Mouse (Mus musculus) ovary, postnatal 10 days (tissue): ENCODE data around the gene Drosha.
"Not testable (repeated sequence)": the region's sequence is repeated elsewhere in the genome, so short reads cannot be mapped to it uniquely, and the experiment has no call there.

Experiments
- DNase-seq: peaks from one replicate; pipeline ENCODE4 v3.0.0; 2022; ENCODE audit warnings: low spot score

The Drosha gene

GRCm38 (mm10) chr15:12937326-12937725 lies 112.7 kb downstream of the Drosha start:
- DNase-seq = not testable (repeated sequence)

GRCm38 (mm10) chr15:12941106-12941505 lies 116.5 kb downstream of the Drosha start:
- no peak for DNase-seq

DNA sequence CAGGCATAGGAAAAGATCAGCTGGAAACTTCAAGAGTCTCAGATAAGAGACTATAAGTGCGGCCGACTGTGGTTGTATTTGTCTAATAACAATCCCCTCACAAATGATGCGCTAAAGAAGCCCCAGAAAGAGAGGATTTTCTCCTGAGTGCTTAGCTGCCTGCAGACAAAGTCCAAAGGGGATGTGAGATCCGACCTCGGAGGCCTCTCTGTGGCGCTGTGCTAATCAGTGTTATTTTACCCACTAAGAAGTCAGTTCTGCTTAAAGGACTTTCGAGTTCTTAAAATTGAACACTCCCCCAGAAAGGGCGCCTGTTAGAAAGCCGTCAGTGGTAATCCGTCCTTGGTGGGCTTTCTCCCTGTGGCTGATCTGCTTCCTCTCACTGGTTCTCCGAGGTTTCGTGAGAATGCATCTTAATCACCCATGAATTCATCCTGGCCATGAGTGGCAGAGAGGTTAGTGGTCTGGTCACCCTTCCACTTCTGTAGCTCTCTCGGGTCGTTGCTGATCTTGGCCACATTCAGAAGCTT lies 117.1 kb downstream of the Drosha start:
- DNase-seq = no peak

DNA sequence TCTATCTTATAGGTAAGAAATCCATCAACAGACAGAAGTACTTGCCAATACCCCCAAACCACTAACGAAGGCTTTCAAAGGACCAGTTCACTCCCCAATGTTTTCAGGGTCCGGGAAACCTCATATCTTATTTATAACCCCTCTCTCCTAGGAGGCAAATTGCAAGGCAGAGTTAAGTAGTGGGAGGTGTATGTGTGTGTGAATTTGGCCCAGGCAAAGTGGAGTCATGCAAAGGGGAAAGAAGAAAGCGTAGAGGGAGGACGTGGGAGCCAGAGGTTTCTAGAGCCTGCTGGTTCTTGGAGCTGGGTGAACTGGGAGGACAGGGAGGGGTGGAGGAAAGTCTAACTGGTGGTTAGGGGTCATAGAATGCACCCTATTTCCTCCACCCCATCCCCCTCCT lies 117.8 kb downstream of the Drosha start:
- DNase-seq = no peak

- no peak for DNase-seq
Measured at GRCm38 (mm10) chr15:12958051-12958450, 133.4 kb downstream of the Drosha start.

DNA sequence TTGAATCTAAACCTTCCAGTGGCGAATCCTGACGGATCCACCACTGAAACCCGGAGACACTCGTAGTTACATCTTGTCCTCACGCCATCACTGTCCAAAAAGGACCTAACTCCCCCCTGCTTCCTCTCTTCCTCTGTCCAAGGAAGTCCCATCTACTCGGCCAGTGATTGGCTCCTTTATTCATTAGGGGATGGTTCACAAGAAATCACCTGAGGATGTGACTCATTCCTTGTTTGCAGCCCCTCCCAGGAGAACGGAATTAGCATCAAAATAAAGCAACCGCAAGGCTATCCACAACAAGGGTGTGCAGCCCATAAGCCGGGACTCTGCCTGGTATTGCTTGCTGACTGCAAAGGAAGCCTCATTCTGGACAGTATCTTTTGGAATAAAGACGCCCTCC lies 137.6 kb downstream of the Drosha start:
- no peak for DNase-seq

DNA sequence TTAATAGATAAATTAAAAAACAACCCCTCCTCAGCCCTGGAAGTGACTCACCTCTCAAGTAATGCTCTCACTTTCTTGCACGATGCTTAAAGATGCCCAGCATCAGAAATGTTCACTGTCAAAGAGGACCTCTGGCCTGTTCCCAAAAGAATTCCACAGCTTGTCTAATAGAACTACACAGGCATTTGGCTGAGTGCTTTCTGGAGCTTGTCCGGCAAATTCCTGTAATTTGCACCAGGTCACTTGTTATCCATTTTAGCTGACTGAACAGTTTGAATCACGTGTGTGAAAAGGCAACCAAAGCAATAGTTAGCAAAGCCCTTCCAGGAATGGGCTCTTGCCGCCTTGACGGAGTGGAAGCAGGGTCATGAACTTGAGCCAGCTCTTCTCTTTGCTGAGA lies 140.6 kb downstream of the Drosha start:
- no peak for DNase-seq

GRCm38 (mm10) chr15:12968815-12969214 lies 144.2 kb downstream of the Drosha start:
- DNase-seq = no peak

DNA sequence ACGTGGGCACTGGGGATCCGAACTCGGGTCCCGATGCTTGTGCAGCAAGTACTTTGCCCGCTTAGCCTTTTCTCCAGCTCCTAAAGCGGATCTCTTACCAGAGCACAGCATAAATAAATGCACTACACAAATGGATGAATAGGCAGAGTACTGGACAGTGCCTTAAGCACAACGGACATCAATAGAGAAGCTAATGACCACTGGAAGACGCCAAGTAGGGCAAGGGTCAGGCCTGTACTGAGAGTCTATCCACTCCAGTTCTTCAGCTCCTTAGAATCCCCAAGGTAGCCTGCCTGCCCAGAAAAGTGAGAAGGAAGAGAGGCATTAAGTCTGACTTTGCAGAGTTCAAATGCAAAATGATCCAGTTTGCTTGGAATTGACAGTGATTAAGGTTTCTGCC lies 147.8 kb downstream of the Drosha start:
- no peak for DNase-seq
